Mouse (Mus musculus) midbrain, embryonic 15.5 days (tissue): ENCODE data around the gene Rfx4. TPM values are rescaled to one million over a fixed set of nuclear protein-coding genes. Genes with fewer than 3 reads are reported as not detected.

ENCODE experiments used
- ATAC-seq: fragments of 200-750 bp; cut with Nextera tagmentation; replicated peaks from 2 replicates; pipeline ENCODE4 v1.8.0; 2017; ENCODE audit warnings: moderate TSS enrichment
- H3K27ac ChIP-seq: fragments of 300-500 bp; sonication (generic); 2 replicates; pipeline ENCODE4 v1.5.1; 2015; ENCODE audit warnings: mild to moderate bottlenecking, inconsistent platforms
- H3K27me3 ChIP-seq: fragments of 300-500 bp; sonication (generic); replicated peaks from 2 replicates; pipeline ENCODE4 v1.6.1; 2015; ENCODE audit warnings: inconsistent platforms
- H3K36me3 ChIP-seq: fragments of 300-500 bp; sonication (generic); replicated peaks from 2 replicates; pipeline ENCODE4 v1.6.1; 2015; ENCODE audit warnings: inconsistent platforms
- H3K4me1 ChIP-seq: fragments of 300-500 bp; sonication (generic); 2 replicates; pipeline ENCODE4 v1.6.1; 2015; ENCODE audit warnings: inconsistent platforms
- H3K4me2 ChIP-seq: fragments of 300-500 bp; sonication (generic); 2 replicates; pipeline ENCODE4 v1.6.1; 2015; ENCODE audit warnings: inconsistent platforms, mild to moderate bottlenecking, moderate library complexity
- H3K4me3 ChIP-seq: fragments of 300-500 bp; sonication (generic); 2 replicates; pipeline ENCODE4 v1.5.1; 2015; ENCODE audit warnings: mild to moderate bottlenecking, inconsistent platforms
- H3K9ac ChIP-seq: fragments of 300-500 bp; sonication (generic); 2 replicates; pipeline ENCODE4 v1.6.1; 2015; ENCODE audit warnings: mild to moderate bottlenecking, inconsistent platforms
- H3K9me3 ChIP-seq: fragments of 300-500 bp; sonication (generic); 2 replicates; pipeline ENCODE4 v1.6.1; 2016; ENCODE audit warnings: inconsistent platforms
- WGBS: fragments of 180-500 bp; shearing (Covaris S2); methylation state at CpG from one replicate; pipeline ENCODE4 v1.1.7; 2015; ENCODE audit warnings: mixed read lengths; 5-methylcytosine and 5-hydroxymethylcytosine counted together
- polyA plus RNA-seq: library from polyadenylated mRNA; unstranded; fragments of >200 nt; fragmentation: Nextera tagmentation; extraction: Ambion mirVana; gene quantifications from 2 replicates; pipeline ENCODE4 v1.2.1, GENCODE M21; 2015

Rfx4 gene
- polyA plus RNA-seq, 1 experiment from 2014 or later = 16.1 TPM

- no peak overlapping the region for H3K4me2 ChIP-seq
- H3K4me3 ChIP-seq = no peak overlapping the region
- 28% methylated on average over 4 of the region's 4 CpGs for WGBS
- H3K27me3 ChIP-seq = no peaks in the 10 kb centered on the region
- ATAC-seq = 0 out of 2 replicates have a peak, but pooled peaks have one; percentile 56
- H3K27ac ChIP-seq = no peak overlapping the region
- peaks cover 9% of the 10 kb centered on the region; the same call in 1 of the 2 replicates for H3K4me1 ChIP-seq
- no peaks in the 10 kb centered on the region for H3K36me3 ChIP-seq
- H3K9ac ChIP-seq = no peak overlapping the region
- no peaks in the 10 kb centered on the region for H3K9me3 ChIP-seq
These were observed 133.4 kb downstream of the Rfx4 start for GRCm38 (mm10) chr10:84889096-84889846.

GRCm38 (mm10) chr10:84895810-84896358 is 140.0 kb downstream of the Rfx4 start:
- H3K4me3 ChIP-seq = no peak overlapping the region
- ATAC-seq = no peak

GRCm38 (mm10) chr10:84896941-84897930 is 141.4 kb downstream of the Rfx4 start:
- no peaks in the 10 kb centered on the region for H3K36me3 ChIP-seq

More at GRCm38 (mm10) chr10:84895810-84896358, 140.0 kb downstream of the Rfx4 start:
- Histone ChIP-seq H3K36me3 (no peaks in the 10 kb centered on the region), H3K9me3 (no peaks in the 10 kb centered on the region), H3K9ac (no peak overlapping the region), H3K27me3 (no peaks in the 10 kb centered on the region), H3K4me1 (no peaks in the 10 kb centered on the region), H3K4me2 (no peak overlapping the region), H3K27ac (no peak overlapping the region)
- whole genome bisulfite sequencing = 90% methylated on average over 10 of the region's 10 CpGs

GRCm38 (mm10) chr10:84898144-84898979 is 142.5 kb downstream of the Rfx4 start:
- WGBS = 82% methylated on average over 3 of the region's 3 CpGs
- no peaks in the 10 kb centered on the region for H3K36me3 ChIP-seq
- no peak overlapping the region for H3K9ac ChIP-seq
- no peak overlapping the region for H3K4me2 ChIP-seq
- peaks cover 6% of the 10 kb centered on the region for H3K4me1 ChIP-seq
- no peak for ATAC-seq
- H3K4me3 ChIP-seq = no peak overlapping the region
- no peaks in the 10 kb centered on the region for H3K9me3 ChIP-seq
- no peaks in the 10 kb centered on the region for H3K27me3 ChIP-seq
- no peak overlapping the region for H3K27ac ChIP-seq

More at GRCm38 (mm10) chr10:84896941-84897930, 141.4 kb downstream of the Rfx4 start:
- Histone ChIP-seq H3K4me1 (no peaks in the 10 kb centered on the region), H3K4me3 (no peak overlapping the region), H3K27me3 (no peaks in the 10 kb centered on the region), H3K27ac (no peak overlapping the region), H3K9me3 (no peaks in the 10 kb centered on the region), H3K4me2 (no peak overlapping the region), H3K9ac (no peak overlapping the region)
- 67% methylated on average over 9 of the region's 9 CpGs for WGBS
- ATAC-seq = no peak

- no peaks in the 10 kb centered on the region for H3K36me3 ChIP-seq
- no peak overlapping the region for H3K27ac ChIP-seq
- 84% methylated on average over 5 of the region's 5 CpGs for WGBS
- H3K4me3 ChIP-seq = no peak overlapping the region
- ATAC-seq = no peak
- no peak overlapping the region for H3K4me2 ChIP-seq
- H3K27me3 ChIP-seq = no peaks in the 10 kb centered on the region
- no peaks in the 10 kb centered on the region for H3K9me3 ChIP-seq
- H3K4me1 ChIP-seq = peaks cover 18% of the 10 kb centered on the region
- H3K9ac ChIP-seq = no peak overlapping the region
These were observed 145.8 kb downstream of the Rfx4 start for GRCm38 (mm10) chr10:84901676-84902075.

GRCm38 (mm10) chr10:84902213-84902612 is 146.4 kb downstream of the Rfx4 start:
- no peak for ATAC-seq
- no peaks in the 10 kb centered on the region for H3K36me3 ChIP-seq

GRCm38 (mm10) chr10:84903307-84903706 is 147.4 kb downstream of the Rfx4 start:
- Histone ChIP-seq H3K9me3 (no peaks in the 10 kb centered on the region), H3K36me3 (no peaks in the 10 kb centered on the region), H3K9ac (no peak overlapping the region), H3K27ac (0 out of 2 replicates have a peak overlapping the region, but pooled peaks have one; percentile 3), H3K27me3 (no peaks in the 10 kb centered on the region), H3K4me3 (no peak overlapping the region), H3K4me1 (peaks cover 25% of the 10 kb centered on the region), H3K4me2 (0 out of 2 replicates have a peak overlapping the region, but pooled peaks have one; percentile 1)
- peak; percentile 44; the same call in 1 of the 2 replicates for ATAC-seq
- WGBS = 36% methylated on average over 7 of the region's 7 CpGs

More at GRCm38 (mm10) chr10:84902213-84902612, 146.4 kb downstream of the Rfx4 start:
- WGBS = 89% methylated on average over 2 of the region's 2 CpGs
- Histone ChIP-seq H3K4me3 (no peak overlapping the region), H3K4me1 (peaks cover 22% of the 10 kb centered on the region), H3K27me3 (no peaks in the 10 kb centered on the region), H3K4me2 (no peak overlapping the region), H3K27ac (no peak overlapping the region), H3K9me3 (no peaks in the 10 kb centered on the region), H3K9ac (no peak overlapping the region)

- peak; percentile 38; the same call in 1 of the 2 replicates for ATAC-seq
- no peak overlapping the region for H3K9ac ChIP-seq
- H3K9me3 ChIP-seq = no peaks in the 10 kb centered on the region
- H3K27me3 ChIP-seq = no peaks in the 10 kb centered on the region
- 16% methylated on average over 5 of the region's 5 CpGs for WGBS
- H3K36me3 ChIP-seq = no peaks in the 10 kb centered on the region
- no peak overlapping the region for H3K4me3 ChIP-seq
- peak overlapping the region; percentile 3; the same call in 1 of the 2 replicates for H3K27ac ChIP-seq
- H3K4me1 ChIP-seq = peaks cover 25% of the 10 kb centered on the region
- 0 out of 2 replicates have a peak overlapping the region, but pooled peaks have one; percentile 1 for H3K4me2 ChIP-seq
These were observed 147.9 kb downstream of the Rfx4 start for GRCm38 (mm10) chr10:84903742-84904141.

- WGBS = 72% methylated on average over 9 of the region's 9 CpGs
These were observed 151.0 kb downstream of the Rfx4 start for GRCm38 (mm10) chr10:84906895-84907294.

GRCm38 (mm10) chr10:84908006-84908405 is 152.1 kb downstream of the Rfx4 start:
- no peak overlapping the region for H3K4me2 ChIP-seq
- no peak overlapping the region for H3K9ac ChIP-seq
- 81% methylated on average over 3 of the region's 3 CpGs for WGBS
- peaks cover 38% of the 10 kb centered on the region for H3K4me1 ChIP-seq
- no peaks in the 10 kb centered on the region for H3K9me3 ChIP-seq
- ATAC-seq = no peak
- no peak overlapping the region for H3K4me3 ChIP-seq
- no peaks in the 10 kb centered on the region for H3K36me3 ChIP-seq
- H3K27ac ChIP-seq = no peak overlapping the region
- no peaks in the 10 kb centered on the region for H3K27me3 ChIP-seq

More at GRCm38 (mm10) chr10:84906895-84907294, 151.0 kb downstream of the Rfx4 start:
- H3K36me3 ChIP-seq = no peaks in the 10 kb centered on the region
- peaks cover 40% of the 10 kb centered on the region for H3K4me1 ChIP-seq
- H3K27me3 ChIP-seq = no peaks in the 10 kb centered on the region
- H3K9ac ChIP-seq = no peak overlapping the region
- H3K4me2 ChIP-seq = no peak overlapping the region
- H3K4me3 ChIP-seq = no peak overlapping the region
- no peak for ATAC-seq
- peak overlapping the region; percentile 53; the same call in 1 of the 2 replicates for H3K27ac ChIP-seq
- H3K9me3 ChIP-seq = no peaks in the 10 kb centered on the region

- Histone ChIP-seq H3K36me3 (no peaks in the 10 kb centered on the region), H3K9ac (no peak overlapping the region), H3K4me2 (no peak overlapping the region), H3K27ac (no peak overlapping the region), H3K4me3 (no peak overlapping the region), H3K4me1 (peaks cover 33% of the 10 kb centered on the region), H3K27me3 (no peaks in the 10 kb centered on the region), H3K9me3 (no peaks in the 10 kb centered on the region)
- no peak for ATAC-seq
- WGBS = 76% methylated on average over 3 of the region's 3 CpGs
These were observed 152.6 kb downstream of the Rfx4 start for GRCm38 (mm10) chr10:84908471-84908870.
